Mouse (Mus musculus): Measurements from ENCODE around the gene Yes1.
"Not testable (repeated sequence)": the region's sequence is repeated elsewhere in the genome, so short reads cannot be mapped to it uniquely, and the experiment has no call there.

Gene Yes1

DNA sequence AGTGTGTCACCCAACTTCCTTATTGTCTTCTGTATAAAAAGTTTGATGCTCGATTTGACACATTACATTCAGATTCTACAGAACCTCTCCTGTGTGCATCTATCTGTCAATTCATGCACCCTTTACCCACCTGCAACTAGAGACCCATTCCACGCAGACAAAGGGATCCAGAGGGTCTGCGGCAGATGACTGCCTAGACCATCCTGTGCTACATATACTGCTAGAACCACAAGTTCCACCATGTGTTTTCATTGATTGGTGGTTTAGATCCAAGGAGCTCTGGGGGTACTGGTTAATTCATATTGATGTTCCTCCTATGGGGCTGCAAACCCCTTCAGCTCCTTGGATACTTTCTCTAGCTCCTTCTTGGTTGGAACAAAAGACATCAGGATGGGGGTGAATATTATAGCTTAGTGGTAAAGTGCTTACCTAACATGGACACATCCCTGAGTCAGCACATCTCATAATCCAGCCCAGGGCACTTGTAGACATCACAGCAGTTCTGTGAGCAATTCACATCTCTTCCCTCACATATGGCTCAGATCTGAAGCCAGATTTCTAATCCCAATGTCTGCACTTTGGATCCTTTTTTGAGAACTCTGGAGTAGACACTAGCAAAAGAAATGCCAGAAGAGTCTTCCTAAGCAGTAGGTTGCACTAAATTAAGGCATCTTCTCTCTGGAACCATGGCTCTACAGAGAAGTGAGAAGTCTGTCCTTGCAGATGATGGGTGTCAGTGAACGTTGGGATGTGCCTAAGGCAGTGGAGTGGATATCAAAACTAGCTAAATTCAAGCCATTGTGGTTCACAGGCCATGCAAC, 101.5 kb downstream of the Yes1 start:
- DNase-seq = no peak

DNA sequence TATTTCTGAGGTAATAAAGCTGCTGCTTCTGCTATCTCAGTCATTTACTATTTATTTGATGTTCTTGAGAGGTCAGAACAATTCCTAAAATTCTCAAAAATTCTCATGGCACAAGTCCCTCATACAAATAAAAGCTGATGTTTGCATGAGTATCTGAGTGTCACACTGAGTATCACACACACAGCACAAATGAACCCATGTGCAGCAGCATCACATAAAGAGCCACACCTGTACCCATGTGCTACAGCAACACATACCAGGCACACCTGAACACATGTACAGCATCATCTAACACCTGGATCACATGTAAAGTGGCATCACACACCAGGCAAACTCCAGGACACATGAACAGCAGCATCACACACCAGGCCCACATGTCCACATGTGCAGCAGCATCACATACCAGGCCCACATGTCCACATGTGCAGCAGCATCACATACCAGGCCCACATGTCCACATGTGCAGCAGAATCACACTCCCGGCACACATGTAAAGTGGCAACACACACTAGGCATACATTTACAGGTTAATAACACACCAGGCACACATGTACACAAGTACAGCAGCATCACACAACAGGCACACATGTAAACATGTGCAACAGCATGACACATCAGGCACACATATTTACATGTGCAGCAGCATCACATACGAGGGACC, 102.2 kb downstream of the Yes1 start:
- DNase-seq = no peak

DNA sequence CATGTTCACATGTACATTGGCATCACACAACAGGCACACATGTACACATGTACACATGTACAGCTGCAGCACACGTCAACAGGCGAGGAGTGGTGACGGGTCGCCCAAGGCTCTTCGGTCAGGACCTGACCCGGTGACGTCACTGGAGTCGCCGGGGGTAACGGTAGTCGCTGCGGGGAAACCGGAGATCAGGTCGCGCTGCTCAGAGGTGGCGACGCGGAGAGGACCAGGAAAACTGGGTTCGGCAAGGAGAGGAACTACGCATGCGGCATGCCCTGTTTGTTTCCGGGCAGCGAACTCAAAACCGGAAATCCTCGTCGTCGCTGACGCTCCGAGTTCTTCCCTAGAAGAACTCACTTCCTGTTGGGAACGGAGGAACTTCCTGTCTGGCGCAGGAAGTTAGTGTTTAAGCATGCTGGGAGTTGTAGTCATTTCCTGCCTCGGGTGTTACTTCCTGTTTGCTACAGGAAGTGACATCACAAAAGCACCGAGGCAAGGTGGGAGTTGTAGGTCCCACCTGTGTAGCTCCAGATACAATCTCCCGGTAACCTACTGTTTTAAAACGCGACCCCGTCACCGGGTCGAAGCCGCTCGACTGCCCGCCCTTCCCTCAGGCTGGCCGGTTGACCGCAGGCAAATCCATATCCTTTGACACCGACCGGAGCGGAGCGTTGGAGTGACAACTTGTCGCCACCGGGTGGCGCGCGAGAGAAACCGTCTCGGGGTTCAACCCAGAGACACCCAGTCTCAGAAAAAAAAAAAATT, 102.9 kb downstream of the Yes1 start:
- peak; percentile 96 for DNase-seq

DNA sequence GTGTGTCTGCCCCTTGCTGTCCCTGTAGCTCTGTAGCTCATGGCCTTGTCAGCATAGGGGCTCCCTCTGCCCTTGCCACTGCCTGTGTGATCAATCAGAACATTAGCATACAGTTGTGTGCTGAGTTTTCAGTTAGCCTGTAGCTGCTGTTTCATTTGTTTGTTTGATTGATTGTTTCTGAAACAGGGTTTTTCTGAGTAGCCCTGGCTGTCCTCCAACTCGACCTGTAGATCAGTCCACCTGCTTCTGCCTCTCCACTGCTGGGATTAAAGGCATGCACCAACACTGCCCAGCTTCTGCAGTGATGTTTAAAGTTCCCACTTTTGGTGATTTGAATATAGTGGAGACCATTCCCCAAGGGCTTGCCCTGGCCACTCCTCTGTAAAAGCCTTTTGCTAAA, 106.8 kb downstream of the Yes1 start:
- DNase-seq = no peak

DNA sequence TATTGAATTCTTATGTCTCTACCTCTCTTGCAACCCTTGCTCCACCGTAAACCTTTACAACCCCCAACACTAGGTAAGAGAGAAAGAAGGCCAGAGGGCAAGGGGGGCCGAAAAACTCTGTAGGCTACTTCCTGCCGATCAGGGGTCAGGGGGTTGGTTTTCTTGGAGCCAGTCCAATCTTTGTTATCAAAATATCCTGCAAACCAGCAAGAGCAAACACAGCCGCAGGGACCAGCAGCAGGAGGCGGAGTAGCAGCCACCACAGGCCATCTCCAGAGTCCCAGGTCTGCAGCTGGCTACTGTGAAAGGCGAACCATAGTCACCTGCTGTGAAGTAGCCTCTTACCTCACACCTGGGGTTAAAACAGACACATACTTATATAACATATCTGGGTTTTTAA, 107.9 kb downstream of the Yes1 start:
- DNase-seq = no peak

DNA sequence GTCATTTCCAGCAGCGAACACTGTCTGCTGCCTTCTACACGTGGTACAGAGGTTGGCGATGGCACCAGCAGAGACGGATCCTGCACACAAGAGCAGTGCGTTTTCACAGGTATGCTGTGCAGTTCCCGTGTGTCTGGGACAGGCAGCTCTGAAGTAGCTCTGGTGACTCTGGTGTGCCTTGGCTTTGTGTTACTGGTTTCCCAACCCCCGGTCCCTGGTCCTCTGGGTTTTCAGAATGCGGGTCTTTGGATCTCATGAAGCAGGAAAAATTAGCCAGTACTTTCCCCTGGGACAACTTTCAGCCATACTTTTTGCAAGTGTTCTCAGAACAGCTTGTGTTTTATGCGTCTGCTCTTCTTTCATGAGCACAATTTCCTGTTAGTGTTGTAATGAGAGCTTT, 109.4 kb downstream of the Yes1 start:
- DNase-seq = no peak

DNA sequence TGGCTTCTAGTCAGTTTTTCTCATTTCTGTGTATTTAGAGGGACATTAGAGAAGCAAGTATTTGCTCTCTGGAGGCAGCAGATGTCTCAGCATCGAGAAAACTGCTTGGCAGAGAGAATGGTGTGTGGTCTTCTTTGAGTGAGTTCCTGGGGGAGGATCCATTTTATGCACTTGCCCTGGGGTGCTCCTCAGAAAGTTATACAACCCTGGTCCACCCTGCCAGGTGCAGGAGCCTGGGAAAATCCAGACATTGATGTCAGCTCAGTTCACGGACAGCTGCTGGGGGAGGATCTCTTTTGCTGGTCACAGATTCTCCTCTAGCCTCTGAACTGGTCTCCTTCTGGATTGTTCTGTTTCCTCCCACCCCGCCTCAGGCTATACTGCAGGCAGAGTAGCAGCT, 110.3 kb downstream of the Yes1 start:
- DNase-seq = no peak

DNA sequence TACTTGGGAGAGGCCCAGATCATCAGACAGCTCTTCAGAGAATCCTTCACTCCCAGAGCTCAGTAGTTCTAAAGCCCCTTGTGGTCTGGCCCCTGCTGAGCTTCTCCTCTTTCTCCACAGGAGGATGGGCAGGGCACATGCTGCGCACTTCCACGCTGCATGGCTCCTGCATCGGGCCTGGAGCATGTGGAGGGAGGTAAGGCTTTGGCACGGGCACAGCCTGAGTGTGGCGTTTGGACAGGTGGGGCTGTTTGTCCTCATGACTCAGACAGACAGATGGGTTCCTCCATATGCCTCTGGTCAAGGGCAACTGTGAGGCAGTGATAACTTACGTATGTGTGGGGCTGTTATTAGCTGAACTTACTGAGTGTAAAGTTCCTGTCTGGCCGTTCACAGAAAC, 111.3 kb downstream of the Yes1 start:
- DNase-seq = no peak

DNA sequence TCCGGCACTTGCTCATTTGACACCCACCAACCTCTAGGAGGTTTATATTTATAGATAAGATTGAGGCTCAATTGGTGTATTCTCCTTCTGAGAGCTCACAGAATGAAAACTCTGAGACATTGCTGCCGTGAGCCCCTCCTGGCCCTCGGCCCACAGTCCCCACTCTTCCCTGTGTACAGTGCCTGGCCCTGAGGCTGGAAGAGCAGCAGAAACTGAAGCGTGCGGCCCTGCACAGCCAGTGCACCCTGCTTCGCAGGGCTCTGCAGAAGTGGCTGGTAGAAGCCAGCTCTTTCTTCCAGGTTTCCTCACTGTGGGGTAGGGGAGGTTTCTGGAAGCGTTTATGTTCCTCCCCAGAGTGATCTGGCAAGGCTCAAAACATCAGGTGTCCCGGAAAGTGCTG, 111.7 kb downstream of the Yes1 start:
- not testable (repeated sequence) for DNase-seq

DNA sequence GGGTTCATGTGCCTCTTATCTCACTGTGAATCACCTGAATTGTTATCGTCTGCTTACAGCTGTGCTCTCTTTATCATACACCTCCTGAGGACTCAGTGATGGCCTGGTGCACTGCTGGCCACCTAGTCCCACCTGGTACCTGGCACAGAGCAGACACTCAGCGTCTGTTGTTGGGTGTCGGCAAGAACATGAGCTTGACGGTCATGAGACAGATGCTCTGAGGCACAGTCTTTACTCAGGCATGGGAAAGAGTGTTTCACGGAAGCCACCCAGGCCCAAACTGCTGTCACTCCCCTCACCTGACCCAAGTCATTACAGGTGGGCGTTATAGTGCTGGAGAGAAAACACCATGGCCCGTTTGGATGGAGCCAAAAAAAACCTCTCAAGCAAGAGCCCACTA, 113.0 kb downstream of the Yes1 start:
- no peak for DNase-seq

DNA sequence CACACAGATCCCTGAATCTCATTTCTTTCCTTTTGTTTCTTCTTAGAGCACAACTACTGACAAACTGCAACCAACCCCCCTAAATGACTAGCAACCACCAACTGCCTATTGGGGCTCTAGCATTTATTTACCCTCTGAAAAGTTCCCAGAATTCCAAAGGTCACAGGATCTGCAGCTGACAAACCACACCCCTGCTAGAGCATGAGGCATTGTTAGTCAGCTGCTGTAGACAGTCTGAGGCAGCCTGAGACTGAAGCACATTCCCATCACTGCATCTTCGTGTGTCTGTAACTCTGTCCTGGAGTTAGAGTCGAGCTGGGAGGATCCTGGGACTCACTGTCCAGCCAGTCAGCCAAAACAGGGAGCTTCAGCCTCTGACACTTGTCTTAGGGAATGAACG, 114.4 kb downstream of the Yes1 start:
- DNase-seq = not testable (repeated sequence)

DNA sequence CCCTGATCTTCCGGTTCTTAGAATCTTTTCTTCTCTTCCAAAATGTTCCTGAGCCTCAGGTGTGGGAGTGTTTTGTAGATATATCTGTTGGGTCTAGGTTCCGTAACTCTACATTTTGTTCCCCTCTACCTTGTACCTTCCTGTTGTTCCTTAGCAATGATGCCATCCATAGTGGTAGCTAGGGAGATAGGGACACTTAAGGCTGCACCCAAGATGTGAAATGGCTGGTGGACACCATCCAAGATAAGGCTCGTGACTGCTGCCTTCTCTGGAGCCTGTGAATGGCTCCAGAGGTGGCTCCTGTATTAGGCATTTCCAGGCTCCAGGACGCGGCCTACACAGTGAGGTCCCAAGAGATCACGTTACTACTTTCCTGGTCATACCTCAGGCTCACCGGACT, 117.3 kb downstream of the Yes1 start:
- no peak for DNase-seq

DNA sequence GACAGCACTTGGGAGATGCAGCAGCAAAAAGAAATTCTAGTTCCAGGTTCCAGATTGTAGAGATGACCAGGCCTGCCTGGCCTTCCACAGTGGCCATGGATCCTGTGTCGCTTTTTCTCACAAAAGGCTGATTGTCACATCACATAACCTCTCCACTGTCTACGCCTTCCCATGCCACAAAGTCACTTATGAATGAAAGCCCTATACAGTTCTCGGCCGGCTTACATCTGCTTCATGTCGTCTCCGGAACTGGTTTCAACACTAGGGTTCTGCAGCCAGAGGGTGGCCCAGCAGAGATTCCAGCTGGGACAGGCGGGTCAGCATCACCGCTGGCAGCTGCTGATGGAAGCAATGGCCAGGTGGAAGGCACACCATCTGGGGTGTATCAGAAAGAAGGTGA, 117.9 kb downstream of the Yes1 start:
- no peak for DNase-seq

DNA sequence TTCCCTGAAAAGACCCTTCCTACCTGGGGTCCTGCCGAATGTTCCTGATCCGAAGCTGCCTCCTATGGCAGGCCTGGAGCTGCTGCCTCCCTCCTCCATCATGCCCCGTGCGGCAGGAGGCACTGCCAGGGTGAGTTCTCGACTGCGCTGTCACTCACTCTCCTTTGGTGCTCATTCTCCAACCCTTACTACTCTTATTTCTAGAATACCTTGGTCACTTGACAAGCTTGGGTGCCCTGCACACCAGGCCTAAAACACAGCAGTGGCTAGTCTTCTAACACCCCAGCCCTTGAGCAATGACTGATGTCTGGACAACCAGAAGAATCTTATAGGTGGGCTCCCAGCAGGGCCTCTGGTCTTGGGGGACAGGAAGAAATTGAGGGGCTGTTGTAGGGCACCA, 122.9 kb downstream of the Yes1 start:
- not testable (repeated sequence) for DNase-seq

DNA sequence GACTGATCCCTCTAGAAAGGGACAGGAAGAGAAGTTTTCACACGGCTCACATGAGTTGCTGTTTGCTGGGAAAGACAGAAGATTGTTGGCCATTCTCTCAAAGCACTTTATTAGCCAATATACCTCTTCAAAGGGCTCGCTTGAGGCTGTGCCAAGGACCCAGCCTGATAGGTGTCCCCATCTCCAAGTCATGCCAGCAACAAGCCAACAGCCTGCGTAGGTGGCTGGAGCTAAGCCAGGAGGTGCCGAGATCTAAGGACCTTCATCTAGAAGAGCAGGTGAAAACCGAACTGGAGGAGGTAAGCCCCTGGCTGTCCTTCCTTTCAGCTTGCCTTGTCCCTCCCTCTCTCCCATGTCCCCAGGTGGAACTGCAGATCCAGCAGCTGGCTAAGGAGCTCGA, 124.8 kb downstream of the Yes1 start:
- no peak for DNase-seq
